In genomic region chr12:76765354-76765851, GRCm38 (mm10) we compare ENCODE assay signal across 7 mouse cellular contexts. TPM values are rescaled to one million over a fixed set of nuclear protein-coding genes. Genes with fewer than 3 reads are reported as not detected.
DNase-seq lines count a peak whose midpoint lies in the region; ATAC-seq and TF ChIP-seq lines count a peak whose summit lies in the region.

TSS of gene Churc1 (plus strand) at chr12:76765538.
TSS of gene Fntb (plus strand) at chr12:76765589.

- no peaks in the 10 kb centered on the region for H3K27me3 ChIP-seq in embryonic facial prominence, embryonic 12.5 days
- no peaks in the 10 kb centered on the region for H3K27me3 ChIP-seq in kidney, adult 2 months (replicated peaks; ENCODE audit: control insufficient read depth, insufficient read depth, low read length)
- no peaks in the 10 kb centered on the region for H3K27me3 ChIP-seq in limb, embryonic 12.5 days
- H3K27me3 ChIP-seq in midbrain, embryonic 15.5 days (replicated peaks): no peaks in the 10 kb centered on the region
- H3K27me3 ChIP-seq in spleen, adult 2 months (ENCODE audit: control insufficient read depth, insufficient read depth, low read length): no peaks in the 10 kb centered on the region

- H3K4me2 ChIP-seq in embryonic facial prominence, embryonic 12.5 days (replicated peaks): peak within 1 kb of the TSS; percentile 71
- H3K4me2 ChIP-seq in limb, embryonic 12.5 days: peak within 1 kb of the TSS; percentile 63
- H3K4me2 ChIP-seq in midbrain, embryonic 15.5 days: peak within 1 kb of the TSS; percentile 60

- H3K27ac ChIP-seq in embryonic facial prominence, embryonic 12.5 days: peak within 1 kb of the TSS; percentile 73; the same call in 1 of the 2 replicates
- H3K27ac ChIP-seq in kidney, adult 2 months (ENCODE audit: insufficient read depth, low read depth, low read length): peak within 1 kb of the TSS; percentile 98
- peak within 1 kb of the TSS; percentile 70; the same call in 1 of the 2 replicates for H3K27ac ChIP-seq in limb, embryonic 12.5 days
- peak within 1 kb of the TSS; percentile 85 for H3K27ac ChIP-seq in midbrain, embryonic 15.5 days
- H3K27ac ChIP-seq in spleen, adult 2 months (ENCODE audit: insufficient read depth, low read length): peak within 1 kb of the TSS; percentile 99

- peak; percentile 55 for TF ChIP-seq POLR2A in kidney, adult 2 months (IDR thresholded peaks at IDR 0.05; ENCODE audit: low read depth, low read length)
- peak; percentile 65 for TF ChIP-seq POLR2A in spleen, adult 2 months (IDR thresholded peaks at IDR 0.05; ENCODE audit: low read depth, low read length)

- H3K36me3 ChIP-seq in embryonic facial prominence, embryonic 12.5 days: no peaks in the 10 kb centered on the region
- no peaks in the 10 kb centered on the region for H3K36me3 ChIP-seq in kidney, adult 2 months (ENCODE audit: control insufficient read depth, insufficient read depth, low read length)
- H3K36me3 ChIP-seq in limb, embryonic 12.5 days: no peaks in the 10 kb centered on the region
- H3K36me3 ChIP-seq in midbrain, embryonic 15.5 days (replicated peaks): no peaks in the 10 kb centered on the region
- H3K36me3 ChIP-seq in spleen, adult 2 months (ENCODE audit: control insufficient read depth, insufficient read depth, low read length): no peaks in the 10 kb centered on the region

- TF ChIP-seq CTCF in kidney, adult 2 months (conservative IDR thresholded peaks at IDR 0.05; ENCODE audit: insufficient read depth, insufficient read length, low read depth, low read length): no peak
- no peak for TF ChIP-seq CTCF in spleen, adult 2 months (IDR thresholded peaks at IDR 0.05; ENCODE audit: extremely low read depth, insufficient read depth, insufficient read length, insufficient replicate concordance)

- H3K4me1 ChIP-seq in embryonic facial prominence, embryonic 12.5 days: peaks cover 4% of the 10 kb centered on the region; the same call in 1 of the 2 replicates
- H3K4me1 ChIP-seq in kidney, adult 2 months (ENCODE audit: control insufficient read depth, insufficient read depth, low read length): peaks cover 4% of the 10 kb centered on the region; the same call in 1 of the 2 replicates
- peaks cover 7% of the 10 kb centered on the region; the same call in 1 of the 2 replicates for H3K4me1 ChIP-seq in limb, embryonic 12.5 days (replicated peaks)
- peaks cover 6% of the 10 kb centered on the region for H3K4me1 ChIP-seq in midbrain, embryonic 15.5 days
- peaks cover 6% of the 10 kb centered on the region; the same call in 1 of the 2 replicates for H3K4me1 ChIP-seq in spleen, adult 2 months (ENCODE audit: control insufficient read depth, insufficient read depth, insufficient read length)

- H3K4me3 ChIP-seq in embryonic facial prominence, embryonic 12.5 days: peak within 1 kb of the TSS; percentile 68
- peak within 1 kb of the TSS; percentile 96 for H3K4me3 ChIP-seq in kidney, adult 2 months (ENCODE audit: insufficient read depth, low read depth, low read length)
- peak within 1 kb of the TSS; percentile 69 for H3K4me3 ChIP-seq in limb, embryonic 12.5 days (replicated peaks)
- peak within 1 kb of the TSS; percentile 62 for H3K4me3 ChIP-seq in midbrain, embryonic 15.5 days
- peak within 1 kb of the TSS; percentile 82 for H3K4me3 ChIP-seq in spleen, adult 2 months (ENCODE audit: extremely low read depth, insufficient read depth, insufficient read length)

- under 1% methylated on average over 31 of the region's 31 CpGs for WGBS in embryonic facial prominence, embryonic 12.5 days
- under 1% methylated on average over 31 of the region's 31 CpGs for WGBS in kidney, adult 2 months
- WGBS in limb, embryonic 12.5 days: under 1% methylated on average over 31 of the region's 31 CpGs
- WGBS in midbrain, embryonic 15.5 days: 0% methylated on average over 31 of the region's 31 CpGs
- under 1% methylated on average over 31 of the region's 31 CpGs for WGBS in spleen, adult 2 months

- H3K9ac ChIP-seq in embryonic facial prominence, embryonic 12.5 days: peak within 1 kb of the TSS; percentile 73
- peak within 1 kb of the TSS; percentile 77 for H3K9ac ChIP-seq in limb, embryonic 12.5 days (replicated peaks)
- peak within 1 kb of the TSS; percentile 66 for H3K9ac ChIP-seq in midbrain, embryonic 15.5 days

- H3K9me3 ChIP-seq in embryonic facial prominence, embryonic 12.5 days: no peaks in the 10 kb centered on the region
- no peaks in the 10 kb centered on the region for H3K9me3 ChIP-seq in limb, embryonic 12.5 days
- no peaks in the 10 kb centered on the region for H3K9me3 ChIP-seq in midbrain, embryonic 15.5 days

- ATAC-seq in embryonic facial prominence, embryonic 12.5 days (ENCODE audit: insufficient number of reproducible peaks, insufficient read depth, low FRiP score, low TSS enrichment): peak; percentile 91
- ATAC-seq in limb, embryonic 12.5 days (ENCODE audit: insufficient number of reproducible peaks, insufficient read depth, low FRiP score, low TSS enrichment, low read depth): peak; percentile 94
- ATAC-seq in midbrain, embryonic 15.5 days (replicated peaks): peak; percentile 96

- DNase-seq in adrenal gland, postnatal 25 days: peak; percentile 86
- DNase-seq in heart, adult 18-20 months: peak; percentile 96
- DNase-seq in kidney, adult 2 months: peak; percentile 97
- DNase-seq in spleen, adult 2 months (ENCODE audit: low read depth in 1 of 2, low spot score in 2 of 2): peak; percentile 96 to 100

RNA-seq across cellular contexts. Expression of gene Churc1, which starts in this region (rescaled TPM):
- 62.5 and 83.0 TPM in 2 replicates for total RNA-seq in adrenal gland, postnatal 25 days (2021)
- 78.9 and 87.6 TPM in 2 replicates for polyA plus RNA-seq in embryonic facial prominence, embryonic 12.5 days (2016; fragmentation: Nextera tagmentation; extraction: Ambion mirVana)
- total RNA-seq in heart, adult 18-20 months (2021): 10 to 100 TPM; 91.6 to 92.1 TPM
- 71.3 and 105 TPM in 2 replicates for polyA plus RNA-seq in kidney, adult 2 months (2012; rRNA removed)
- 85.5 and 87.2 TPM in 2 replicates for polyA plus RNA-seq in limb, embryonic 12.5 days (2016; fragmentation: Nextera tagmentation; extraction: Ambion mirVana)
- 127 and 131 TPM in 2 replicates for polyA plus RNA-seq in midbrain, embryonic 15.5 days (2015; fragmentation: Nextera tagmentation; extraction: Ambion mirVana)
- 15.5 and 25.6 TPM in 2 replicates for polyA plus RNA-seq in spleen, adult 2 months (2012; rRNA removed)

RNA-seq across cellular contexts. Expression of gene Fntb, which starts in this region (rescaled TPM):
- total RNA-seq in adrenal gland, postnatal 25 days (2021): 11.1 and 15.0 TPM in 2 replicates
- 42.9 and 45.9 TPM in 2 replicates for polyA plus RNA-seq in embryonic facial prominence, embryonic 12.5 days (2016; fragmentation: Nextera tagmentation; extraction: Ambion mirVana)
- total RNA-seq in heart, adult 18-20 months (2021): 10 to 100 TPM; 11.0 to 15.6 TPM
- polyA plus RNA-seq in kidney, adult 2 months (2012; rRNA removed): 13.2 TPM in 2 replicates
- 41.7 and 45.4 TPM in 2 replicates for polyA plus RNA-seq in limb, embryonic 12.5 days (2016; fragmentation: Nextera tagmentation; extraction: Ambion mirVana)
- polyA plus RNA-seq in midbrain, embryonic 15.5 days (2015; fragmentation: Nextera tagmentation; extraction: Ambion mirVana): 43.5 and 44.3 TPM in 2 replicates
- polyA plus RNA-seq in spleen, adult 2 months (2012; rRNA removed): 18.7 and 19.8 TPM in 2 replicates

Comparison
In these comparisons a context has a peak if more than half of its experiments do, and no peak if none do; other contexts are left out.
1. Peak in every context shown above with its lines: DNase-seq, ATAC-seq, H3K4me3 ChIP-seq and H3K27ac ChIP-seq.